Mouse (Mus musculus): ENCODE measurements at regions not wholly inside any gene's neighbourhood (a gene's known extent, or its start where the extent isn't known, plus 50 kb on each side); places are given as distances from the start of the nearest gene placed in this dataset.

DNA sequence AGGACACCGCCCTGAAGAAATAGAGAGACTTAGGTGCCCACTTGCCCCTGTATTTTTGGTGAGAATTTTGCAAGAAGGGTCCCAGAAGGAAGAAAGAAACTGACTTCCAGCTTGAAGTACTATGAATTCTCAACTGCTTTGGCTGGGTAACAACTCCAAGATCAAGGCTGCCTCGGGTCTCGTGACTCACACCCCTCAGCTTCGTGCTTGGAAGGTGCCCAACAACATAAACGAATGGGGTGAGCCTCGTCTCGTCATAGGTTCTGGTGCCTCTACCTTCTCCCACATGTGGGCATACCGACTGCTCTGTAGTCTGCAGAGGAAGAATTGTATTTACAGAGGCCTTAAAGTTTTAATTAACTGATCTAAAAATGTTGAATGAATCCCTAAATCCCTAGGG lies 81.6 kb upstream of the Bach2 start:
- 50% methylated on average over 8 of the region's 8 CpGs for WGBS
- no peak overlapping the region for H3K4me2 ChIP-seq (replicated peaks)
- no peaks in the 10 kb centered on the region for H3K36me3 ChIP-seq
- no peak overlapping the region for H3K9ac ChIP-seq
- no peak overlapping the region for H3K4me3 ChIP-seq
- H3K27ac ChIP-seq: no peak overlapping the region
- no peaks in the 10 kb centered on the region for H3K27me3 ChIP-seq
- ATAC-seq (ENCODE audit: low FRiP score, low read depth): no peak
- no peaks in the 10 kb centered on the region for H3K9me3 ChIP-seq
- peaks cover 43% of the 10 kb centered on the region for H3K4me1 ChIP-seq

- Histone ChIP-seq H3K27ac (no peak overlapping the region), H3K9ac (no peak overlapping the region), H3K36me3 (no peaks in the 10 kb centered on the region), H3K4me1 (peaks cover 44% of the 10 kb centered on the region), H3K4me3 (no peak overlapping the region), H3K4me2 (replicated peaks) (no peak overlapping the region), H3K9me3 (no peaks in the 10 kb centered on the region), H3K27me3 (no peaks in the 10 kb centered on the region)
- WGBS: 49% methylated on average over 5 of the region's 5 CpGs
- no peak for ATAC-seq (ENCODE audit: low FRiP score, low read depth)
These were observed 80.2 kb upstream of the Bach2 start for GRCm38 (mm10) chr4:32158451-32158850.

DNA sequence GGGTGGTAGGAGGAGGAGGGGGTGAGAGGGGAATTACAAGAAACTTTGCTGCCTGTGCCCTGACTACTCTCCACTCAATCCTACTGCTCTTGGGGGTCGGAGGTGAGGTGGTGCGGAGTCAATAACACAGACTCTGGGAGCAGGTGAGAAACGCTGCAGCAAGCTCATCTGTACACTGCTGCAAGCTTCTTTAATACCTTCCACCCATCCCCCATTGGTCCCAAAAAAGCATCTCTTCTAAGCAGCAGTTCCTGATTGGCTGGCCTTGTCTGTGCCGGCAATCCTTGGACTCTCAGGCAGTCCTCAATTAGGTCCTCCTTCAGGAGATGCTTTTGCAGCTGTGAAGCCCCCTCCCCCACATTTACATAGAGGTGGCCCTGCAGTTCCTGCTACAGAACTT lies 79.7 kb upstream of the Bach2 start:
- no peak overlapping the region for H3K4me3 ChIP-seq
- H3K4me2 ChIP-seq (replicated peaks): no peak overlapping the region
- H3K9ac ChIP-seq: no peak overlapping the region
- WGBS: 30% methylated on average over 4 of the region's 4 CpGs
- no peaks in the 10 kb centered on the region for H3K36me3 ChIP-seq
- no peaks in the 10 kb centered on the region for H3K9me3 ChIP-seq
- H3K27ac ChIP-seq: no peak overlapping the region
- ATAC-seq (ENCODE audit: low FRiP score, low read depth): no peak
- H3K4me1 ChIP-seq: peaks cover 44% of the 10 kb centered on the region
- no peaks in the 10 kb centered on the region for H3K27me3 ChIP-seq

DNA sequence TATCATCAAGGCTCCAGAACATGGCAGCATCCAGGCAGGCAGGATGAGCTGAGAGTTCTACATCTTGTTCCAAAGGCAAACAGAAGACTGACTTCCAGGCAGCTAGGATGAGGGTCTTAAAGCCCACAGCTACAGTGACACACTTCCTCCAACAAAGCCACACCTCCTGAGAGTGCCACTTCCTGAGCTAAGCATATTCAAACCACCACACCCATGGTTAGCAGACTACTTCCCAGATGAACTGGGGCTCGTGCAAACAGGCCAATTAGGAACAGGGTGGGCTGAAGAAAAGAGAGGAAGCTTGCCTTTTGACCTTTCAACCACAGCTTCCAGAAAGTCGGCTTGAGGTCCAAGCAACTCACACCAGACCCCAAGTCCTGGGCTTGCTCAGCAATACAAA lies 77.8 kb upstream of the Bach2 start:
- Histone ChIP-seq H3K27me3 (no peaks in the 10 kb centered on the region), H3K9me3 (no peaks in the 10 kb centered on the region), H3K9ac (no peak overlapping the region), H3K36me3 (no peaks in the 10 kb centered on the region), H3K27ac (no peak overlapping the region), H3K4me3 (no peak overlapping the region), H3K4me1 (peaks cover 46% of the 10 kb centered on the region), H3K4me2 (replicated peaks) (no peak overlapping the region)
- no peak for ATAC-seq (ENCODE audit: low FRiP score, low read depth)
- WGBS: 44% methylated on average over 2 of the region's 2 CpGs

- H3K9me3 ChIP-seq: no peaks in the 10 kb centered on the region
- H3K36me3 ChIP-seq: no peaks in the 10 kb centered on the region
- no peaks in the 10 kb centered on the region for H3K27me3 ChIP-seq
- H3K27ac ChIP-seq: no peak overlapping the region
- H3K9ac ChIP-seq: no peak overlapping the region
- peaks cover 55% of the 10 kb centered on the region for H3K4me1 ChIP-seq
- ATAC-seq (ENCODE audit: low FRiP score, low read depth): no peak
- H3K4me2 ChIP-seq (replicated peaks): no peak overlapping the region
- 37% methylated on average over 10 of the region's 10 CpGs for WGBS
- H3K4me3 ChIP-seq: no peak overlapping the region
These were observed 76.5 kb upstream of the Bach2 start for GRCm38 (mm10) chr4:32161871-32162656.

GRCm38 (mm10) chr4:32162694-32163240 lies 75.8 kb upstream of the Bach2 start:
- H3K27ac ChIP-seq: no peak overlapping the region
- WGBS: 84% methylated on average over 12 of the region's 12 CpGs

DNA sequence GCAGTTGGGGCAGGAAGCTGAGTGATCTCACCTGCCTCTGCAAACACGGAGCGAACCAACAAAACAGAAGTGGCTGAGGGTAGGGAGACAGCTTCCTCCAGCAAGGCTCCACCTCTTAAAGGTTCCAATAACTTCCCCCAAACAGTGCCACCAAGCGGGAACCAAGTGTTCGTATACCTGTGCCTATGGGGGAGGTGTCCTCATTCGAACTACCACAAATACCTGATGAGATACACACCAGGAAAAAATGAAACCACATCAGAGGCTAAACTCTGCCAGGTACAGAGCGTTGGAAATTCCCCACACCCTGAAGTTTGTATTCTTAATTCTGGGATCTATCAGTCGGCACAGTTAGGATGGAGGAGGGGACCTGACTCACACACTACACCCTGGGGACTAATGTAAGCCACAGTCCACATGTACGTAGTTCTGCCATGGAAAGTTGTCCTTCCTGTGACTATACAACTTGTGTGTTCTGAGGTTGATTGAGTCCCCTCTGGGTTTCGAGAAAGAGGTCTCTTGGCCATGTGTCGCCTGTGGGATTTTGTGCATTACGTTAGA lies 74.4 kb upstream of the Bach2 start:
- WGBS: 78% methylated on average over 11 of the region's 11 CpGs
- Histone ChIP-seq H3K27ac (no peak overlapping the region), H3K4me3 (no peak overlapping the region), H3K4me1 (peaks cover 47% of the 10 kb centered on the region), H3K27me3 (no peaks in the 10 kb centered on the region), H3K9me3 (no peaks in the 10 kb centered on the region), H3K4me2 (replicated peaks) (no peak overlapping the region), H3K9ac (no peak overlapping the region), H3K36me3 (no peaks in the 10 kb centered on the region)
- ATAC-seq (ENCODE audit: low FRiP score, low read depth): no peak

More at GRCm38 (mm10) chr4:32162694-32163240, 75.8 kb upstream of the Bach2 start:
- peaks cover 51% of the 10 kb centered on the region for H3K4me1 ChIP-seq
- no peak overlapping the region for H3K9ac ChIP-seq
- H3K4me3 ChIP-seq: no peak overlapping the region
- H3K4me2 ChIP-seq (replicated peaks): no peak overlapping the region
- H3K36me3 ChIP-seq: no peaks in the 10 kb centered on the region
- H3K9me3 ChIP-seq: no peaks in the 10 kb centered on the region
- ATAC-seq (ENCODE audit: low FRiP score, low read depth): no peak
- no peaks in the 10 kb centered on the region for H3K27me3 ChIP-seq

DNA sequence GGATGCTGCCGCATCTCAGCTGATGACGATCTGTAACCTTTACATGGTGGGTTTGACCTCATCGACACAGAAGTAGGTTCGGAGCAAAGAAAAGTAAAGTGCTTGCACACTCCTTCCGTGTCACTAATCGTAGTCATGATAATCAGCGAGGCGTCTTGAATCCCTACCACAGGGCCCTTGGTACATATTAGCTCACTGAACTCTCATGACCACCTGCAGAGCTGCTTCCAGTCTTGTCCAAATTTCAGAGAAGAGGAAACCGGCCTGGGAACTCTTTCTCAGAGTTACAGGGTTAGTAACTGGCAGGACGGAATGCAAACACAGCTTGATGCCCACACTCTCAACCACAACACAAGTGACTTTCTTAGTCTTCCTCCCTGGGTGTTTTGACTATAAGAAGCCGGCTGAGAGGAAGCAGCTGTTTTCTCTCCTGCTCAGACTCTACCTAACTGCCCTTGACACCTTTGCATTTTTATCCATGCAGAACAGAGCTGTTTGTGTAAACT lies 73.8 kb upstream of the Bach2 start:
- H3K27ac ChIP-seq: no peak overlapping the region
- H3K4me1 ChIP-seq: peaks cover 53% of the 10 kb centered on the region
- H3K9ac ChIP-seq: no peak overlapping the region
- ATAC-seq (ENCODE audit: low FRiP score, low read depth): no peak
- H3K9me3 ChIP-seq: no peaks in the 10 kb centered on the region
- no peak overlapping the region for H3K4me2 ChIP-seq (replicated peaks)
- no peaks in the 10 kb centered on the region for H3K27me3 ChIP-seq
- H3K36me3 ChIP-seq: no peaks in the 10 kb centered on the region
- 73% methylated on average over 11 of the region's 11 CpGs for WGBS
- H3K4me3 ChIP-seq: no peak overlapping the region

DNA sequence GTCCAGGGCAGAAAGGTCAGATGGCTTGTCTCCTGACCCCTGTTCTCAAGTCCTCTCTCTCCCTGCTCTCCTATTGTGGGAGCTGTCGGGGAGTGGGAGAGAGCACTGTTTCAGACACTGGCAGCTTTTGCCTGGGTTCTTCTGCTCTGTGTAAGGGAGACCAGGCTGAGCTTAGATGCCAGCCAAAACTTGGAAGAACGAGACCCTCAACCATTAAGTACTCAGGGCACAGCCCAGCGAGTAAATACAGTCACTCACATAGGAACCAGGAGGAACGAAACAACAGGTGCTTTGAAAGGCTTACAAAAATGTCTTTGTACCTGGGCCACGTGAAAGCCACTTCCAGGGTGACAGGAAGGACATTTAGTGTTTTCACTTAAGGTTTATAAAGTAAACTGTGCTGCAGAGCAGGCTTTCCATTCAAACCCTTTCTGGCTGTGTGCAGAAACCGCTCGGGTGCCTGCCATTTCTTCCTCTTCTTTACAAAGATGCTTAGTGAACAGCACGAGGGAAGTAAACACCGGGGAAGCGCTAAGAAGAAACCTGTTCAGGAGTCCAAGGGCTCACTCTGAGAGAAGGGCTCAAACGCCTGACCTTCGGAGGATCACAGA lies 72.6 kb upstream of the Bach2 start:
- no peak for ATAC-seq (ENCODE audit: low FRiP score, low read depth)
- no peak overlapping the region for H3K9ac ChIP-seq
- WGBS: 46% methylated on average over 12 of the region's 12 CpGs
- H3K27ac ChIP-seq: no peak overlapping the region
- no peaks in the 10 kb centered on the region for H3K9me3 ChIP-seq
- peaks cover 54% of the 10 kb centered on the region for H3K4me1 ChIP-seq
- H3K36me3 ChIP-seq: no peaks in the 10 kb centered on the region
- H3K4me3 ChIP-seq: no peak overlapping the region
- H3K27me3 ChIP-seq: no peaks in the 10 kb centered on the region
- H3K4me2 ChIP-seq (replicated peaks): no peak overlapping the region

- Histone ChIP-seq H3K27ac (no peak overlapping the region), H3K4me3 (no peak overlapping the region), H3K36me3 (no peaks in the 10 kb centered on the region), H3K27me3 (no peaks in the 10 kb centered on the region), H3K4me1 (peaks cover 45% of the 10 kb centered on the region), H3K9me3 (no peaks in the 10 kb centered on the region), H3K9ac (no peak overlapping the region), H3K4me2 (replicated peaks) (no peak overlapping the region)
- 60% methylated on average over 11 of the region's 11 CpGs for WGBS
- ATAC-seq (ENCODE audit: low FRiP score, low read depth): no peak
These were observed 71.5 kb upstream of the Bach2 start for GRCm38 (mm10) chr4:32167151-32167550.

- H3K4me2 ChIP-seq (replicated peaks): peak overlapping the region; percentile 20
- 7% methylated on average over 4 of the region's 4 CpGs for WGBS
- H3K4me1 ChIP-seq: peaks cover 48% of the 10 kb centered on the region
- peak; percentile 84 for ATAC-seq (ENCODE audit: low FRiP score, low read depth)
- H3K36me3 ChIP-seq: no peaks in the 10 kb centered on the region
- peak overlapping the region; percentile 58; the same call in 1 of the 2 replicates for H3K27ac ChIP-seq
- no peak overlapping the region for H3K9ac ChIP-seq
- H3K27me3 ChIP-seq: no peaks in the 10 kb centered on the region; the same call in 1 of the 2 replicates
- H3K4me3 ChIP-seq: no peak overlapping the region
- H3K9me3 ChIP-seq: no peaks in the 10 kb centered on the region
These were observed 68.5 kb upstream of the Bach2 start for GRCm38 (mm10) chr4:32170106-32170459.

Data from limb, embryonic 13.5 days (tissue).